Mouse (Mus musculus): ENCODE data around the gene Celsr3.

Celsr3 gene

GRCm38 (mm10) chr9:108796351-108796981, 29.7 kb upstream of the Celsr3 start:
- TF ChIP-seq GATA4 (IDR thresholded peaks at IDR 0.05; ENCODE audit: insufficient replicate concordance, low read length) = no peak

- TF ChIP-seq GATA4 (IDR thresholded peaks at IDR 0.05; ENCODE audit: insufficient replicate concordance, low read length) = no peak
These were observed 28.6 kb upstream of the Celsr3 start for GRCm38 (mm10) chr9:108797477-108797876.

DNA sequence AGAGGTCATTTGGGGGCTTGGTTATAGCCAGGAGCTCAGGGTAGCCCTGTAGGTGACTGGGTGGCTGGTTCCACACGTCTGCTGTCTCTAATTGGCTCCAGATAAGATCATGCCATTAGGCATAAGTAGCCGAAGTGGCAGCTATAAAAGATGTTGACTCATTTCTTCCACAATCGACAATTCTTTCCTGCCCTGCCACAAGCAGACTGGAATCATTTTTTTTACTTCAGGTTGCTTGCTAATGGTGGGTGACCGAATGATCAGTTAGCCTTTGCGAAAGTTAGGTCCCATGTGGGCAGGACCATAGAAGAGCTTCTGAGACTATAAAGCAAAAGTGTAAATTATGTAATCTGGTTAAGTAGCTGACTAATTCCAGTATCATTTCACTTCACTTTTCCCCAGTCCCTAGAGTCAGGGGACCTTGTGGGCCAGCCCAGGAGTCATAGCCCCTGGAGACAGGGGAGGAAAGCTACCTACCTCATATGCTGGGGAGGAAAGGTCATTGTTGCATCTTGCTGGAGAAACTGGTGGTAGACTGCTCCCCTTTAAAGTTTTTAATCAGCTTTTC, 27.5 kb upstream of the Celsr3 start:
- no peak for TF ChIP-seq GATA4 (IDR thresholded peaks at IDR 0.05; ENCODE audit: insufficient replicate concordance, low read length)

DNA sequence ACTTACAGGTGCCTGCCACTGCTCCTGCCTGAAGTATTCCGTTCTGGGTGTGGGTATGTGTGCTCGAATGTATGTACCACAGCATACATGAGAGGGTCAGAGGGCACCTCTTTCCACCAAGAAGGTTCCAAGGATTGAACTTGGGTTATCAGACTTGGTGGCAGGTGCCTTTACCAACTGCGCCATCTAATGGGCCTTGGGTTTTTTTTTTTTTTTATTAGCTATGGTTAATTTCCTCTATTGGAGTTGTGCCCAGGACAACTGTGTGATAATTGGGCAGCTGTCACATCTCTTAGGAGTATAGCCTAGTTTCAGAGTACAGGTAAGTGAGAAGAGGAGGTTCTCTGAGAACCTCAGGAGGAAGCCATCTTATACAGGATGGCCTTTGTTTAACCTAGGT, 26.6 kb upstream of the Celsr3 start:
- no peak for TF ChIP-seq GATA4 (IDR thresholded peaks at IDR 0.05; ENCODE audit: insufficient replicate concordance, low read length)

- TF ChIP-seq GATA4 (IDR thresholded peaks at IDR 0.05; ENCODE audit: insufficient replicate concordance, low read length) = no peak
These were observed 20.4 kb upstream of the Celsr3 start for GRCm38 (mm10) chr9:108805768-108806167.

DNA sequence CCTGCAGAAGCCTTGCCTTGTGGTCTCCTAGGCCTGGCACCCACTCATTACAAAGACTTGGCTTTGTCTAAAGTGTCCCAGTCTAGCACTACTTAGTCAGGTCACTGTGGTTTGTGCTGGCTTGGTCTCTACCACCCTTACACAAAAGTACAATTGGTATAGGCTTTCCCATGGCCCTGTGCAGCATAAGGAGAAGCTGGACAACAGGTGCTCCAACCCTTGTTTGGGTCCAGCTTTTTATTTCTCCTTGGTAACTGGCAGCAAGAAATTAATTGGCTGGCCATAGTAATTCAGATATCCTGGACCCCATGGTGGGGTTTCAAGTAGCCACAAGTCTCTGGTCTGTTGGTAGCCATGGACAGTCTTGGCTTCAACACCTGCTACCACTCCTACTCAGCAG, 19.7 kb upstream of the Celsr3 start:
- TF ChIP-seq GATA4 (IDR thresholded peaks at IDR 0.05; ENCODE audit: insufficient replicate concordance, low read length) = no peak

GRCm38 (mm10) chr9:108806831-108807230, 19.3 kb upstream of the Celsr3 start:
- TF ChIP-seq GATA4 (IDR thresholded peaks at IDR 0.05; ENCODE audit: insufficient replicate concordance, low read length) = no peak

GRCm38 (mm10) chr9:108807674-108808073, 18.4 kb upstream of the Celsr3 start:
- TF ChIP-seq GATA4 (IDR thresholded peaks at IDR 0.05; ENCODE audit: insufficient replicate concordance, low read length) = no peak

GRCm38 (mm10) chr9:108808163-108808665, 17.9 kb upstream of the Celsr3 start, which contains the start of gene Nckipsd:
Gene Nckipsd, plus strand, starts transcription at chr9:108808368.
- no peak; the same call in 1 of the 2 replicates for TF ChIP-seq GATA4 (IDR thresholded peaks at IDR 0.05; ENCODE audit: insufficient replicate concordance, low read length)

GRCm38 (mm10) chr9:108809188-108809587, 16.9 kb upstream of the Celsr3 start:
- peak; percentile 68; the same call in 1 of the 2 replicates for TF ChIP-seq GATA4 (IDR thresholded peaks at IDR 0.05; ENCODE audit: insufficient replicate concordance, low read length)

DNA sequence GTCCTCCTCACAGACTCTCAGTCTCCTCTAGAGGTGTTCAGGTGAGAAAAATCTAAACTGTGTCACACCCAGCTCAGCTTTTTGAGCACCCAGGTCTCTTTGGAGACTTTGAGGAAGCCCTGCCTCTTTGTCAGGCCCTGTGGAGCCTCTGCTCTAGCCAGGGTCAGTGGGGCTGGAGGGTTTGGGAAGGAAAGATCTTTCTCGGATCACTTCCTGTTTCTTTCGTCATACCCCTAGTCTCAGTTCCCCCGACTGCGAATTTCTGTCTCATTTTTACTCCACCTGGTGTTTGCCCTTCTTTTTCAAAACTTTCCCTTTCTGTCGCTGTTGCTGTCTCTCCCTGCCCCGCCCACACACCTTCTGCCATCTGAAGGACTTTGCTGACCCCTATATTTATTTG, 16.4 kb upstream of the Celsr3 start:
- no peak for TF ChIP-seq GATA4 (IDR thresholded peaks at IDR 0.05; ENCODE audit: insufficient replicate concordance, low read length)

GRCm38 (mm10) chr9:108810516-108810915, 15.6 kb upstream of the Celsr3 start:
- no peak for TF ChIP-seq GATA4 (IDR thresholded peaks at IDR 0.05; ENCODE audit: insufficient replicate concordance, low read length)

- no peak for TF ChIP-seq GATA4 (IDR thresholded peaks at IDR 0.05; ENCODE audit: insufficient replicate concordance, low read length)
These were observed 10.6 kb upstream of the Celsr3 start for GRCm38 (mm10) chr9:108815557-108815956.

DNA sequence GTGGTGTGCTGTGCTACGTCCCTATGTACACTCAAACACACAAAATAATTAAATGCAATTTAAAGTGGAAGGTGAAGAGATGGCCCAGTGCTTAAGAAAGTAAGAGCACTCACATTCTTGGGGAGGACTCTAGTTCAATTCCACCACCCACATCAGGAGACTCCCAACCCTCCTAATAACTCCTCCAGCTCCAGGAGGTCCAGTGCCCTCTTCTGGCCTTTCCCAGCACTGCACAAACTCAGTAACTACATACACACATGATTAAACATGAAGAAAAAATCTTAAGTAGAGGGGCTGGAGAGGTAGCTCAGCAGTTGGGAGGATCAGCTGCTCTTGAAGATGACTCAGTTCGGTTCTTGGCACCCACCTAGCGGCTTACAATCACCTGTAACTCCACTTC, 6.6 kb upstream of the Celsr3 start:
- TF ChIP-seq GATA4 (IDR thresholded peaks at IDR 0.05; ENCODE audit: insufficient replicate concordance, low read length) = no peak

GRCm38 (mm10) chr9:108820077-108820476, 6.0 kb upstream of the Celsr3 start:
- TF ChIP-seq GATA4 (IDR thresholded peaks at IDR 0.05; ENCODE audit: insufficient replicate concordance, low read length) = no peak

DNA sequence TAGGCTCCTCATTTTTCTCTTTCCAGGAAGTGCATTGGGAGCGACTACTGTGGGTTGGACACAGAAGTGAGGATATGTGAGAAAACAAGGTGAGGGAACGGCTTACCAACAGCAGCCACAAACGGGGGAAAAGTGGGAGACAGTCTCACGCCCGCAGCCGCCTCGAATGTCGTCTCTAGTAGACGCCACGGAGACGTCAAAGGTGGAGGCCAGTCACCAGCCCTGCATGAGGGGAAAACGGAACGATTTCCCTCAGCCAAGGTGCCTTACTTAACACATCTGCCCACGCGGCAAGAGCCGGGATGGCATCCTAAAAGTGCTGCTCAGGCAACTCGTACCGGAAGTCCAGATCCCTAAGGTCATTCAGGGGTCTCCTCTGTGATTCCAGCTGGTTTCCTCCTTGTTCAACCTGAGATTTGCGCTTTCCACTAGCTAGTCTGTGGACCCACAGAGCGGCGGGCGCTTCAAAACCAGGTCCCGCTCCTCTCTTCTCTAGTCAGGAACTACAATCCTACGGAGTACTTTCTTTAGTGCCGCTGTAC, 1.9 kb upstream of the Celsr3 start:
- TF ChIP-seq GATA4 (IDR thresholded peaks at IDR 0.05; ENCODE audit: insufficient replicate concordance, low read length) = no peak
